Mouse (Mus musculus) ES-E14 (cell line): ENCODE measurements at regions not wholly inside any gene's neighbourhood (a gene's known extent, or its start where the extent isn't known, plus 50 kb on each side); places are given as distances from the start of the nearest gene placed in this dataset.

ENCODE experiments used
- DNase-seq: peaks from one replicate; pipeline ENCODE4 v3.0.0-alpha.2; 2013; ENCODE audit warnings: low read depth, low spot score
- H3K27ac ChIP-seq: 2 replicates; pipeline ENCODE4 v1.5.1; 2012; ENCODE audit warnings: low read depth, mild to moderate bottlenecking, low read length, moderate library complexity, mixed read lengths; ENCODE audit not compliant: poor library complexity, insufficient read depth, severe bottlenecking
- H3K36me3 ChIP-seq: 2 replicates; pipeline ENCODE4 v1.6.1; 2012; ENCODE audit warnings: mild to moderate bottlenecking, low read length, moderate library complexity, mixed read lengths; ENCODE audit not compliant: control insufficient read depth, poor library complexity, insufficient read depth, severe bottlenecking
- H3K4me1 ChIP-seq, 2 experiments: fragments of 150-350 bp in 1 of 2; sonication (generic) in 1 of 2; 2 replicates each; pipeline ENCODE4 v1.6.1; 2012; ENCODE audit warnings: low read length in 2 of 2, mild to moderate bottlenecking in 1 of 2, mixed read lengths in 1 of 2; ENCODE audit not compliant: control insufficient read depth in 2 of 2, insufficient read depth in 2 of 2, poor library complexity in 1 of 2
- H3K4me3 ChIP-seq, 2 experiments: fragments of 150-350 bp in 1 of 2; sonication (generic) in 1 of 2; 2 replicates each; pipeline ENCODE4 v1.5.1; 2012; ENCODE audit warnings: low read length in 2 of 2, low read depth in 1 of 2, mild to moderate bottlenecking in 1 of 2, mixed read lengths in 1 of 2; ENCODE audit not compliant: insufficient read depth in 1 of 2, poor library complexity in 1 of 2, severe bottlenecking in 1 of 2
- H3K9ac ChIP-seq: 2 replicates; pipeline ENCODE4 v1.6.1; 2012; ENCODE audit warnings: low read depth, mild to moderate bottlenecking, low read length, mixed read lengths; ENCODE audit not compliant: poor library complexity, insufficient read depth, severe bottlenecking
- H3K9me3 ChIP-seq: fragments of 150-350 bp; sonication (generic); 2 replicates; pipeline ENCODE4 v1.6.1; 2012; ENCODE audit warnings: low read depth, mild to moderate bottlenecking, low read length; ENCODE audit not compliant: control insufficient read depth, insufficient read depth
- CHD2 ChIP-seq: IDR thresholded peaks from 2 replicates; pipeline ENCODE4 v1.6.1; 2014; ENCODE audit warnings: mild to moderate bottlenecking, low read depth, low read length, inconsistent platforms
- HCFC1 ChIP-seq: IDR thresholded peaks from 2 replicates; pipeline ENCODE4 v1.6.1; 2012; ENCODE audit warnings: low read length, inconsistent platforms, borderline replicate concordance; ENCODE audit not compliant: insufficient read depth
- MAFK ChIP-seq: IDR thresholded peaks from 2 replicates; pipeline ENCODE4 v1.6.1; 2014; ENCODE audit warnings: mild to moderate bottlenecking, low read depth, low read length, inconsistent platforms; ENCODE audit not compliant: insufficient read depth
- ZC3H11A ChIP-seq: IDR thresholded peaks from 2 replicates; pipeline ENCODE4 v1.6.1; 2012; ENCODE audit warnings: low read depth, mild to moderate bottlenecking, inconsistent platforms, low read length, borderline replicate concordance
- ZNF384 ChIP-seq: IDR thresholded peaks from 2 replicates; pipeline ENCODE4 v1.6.1; 2012; ENCODE audit warnings: low read depth, low read length, inconsistent platforms
- in situ Hi-C, 2 experiments: fragments of 600-800 bp; cut with MboI; formaldehyde crosslinking; loops; one replicate each; pipeline ENCODE4 v1.15.1; 2025; ENCODE audit warnings: low sequenced_read_pairs in 2 of 2, inconsistent platforms in 1 of 2; ENCODE audit not compliant: unreplicated experiment in 2 of 2

DNA sequence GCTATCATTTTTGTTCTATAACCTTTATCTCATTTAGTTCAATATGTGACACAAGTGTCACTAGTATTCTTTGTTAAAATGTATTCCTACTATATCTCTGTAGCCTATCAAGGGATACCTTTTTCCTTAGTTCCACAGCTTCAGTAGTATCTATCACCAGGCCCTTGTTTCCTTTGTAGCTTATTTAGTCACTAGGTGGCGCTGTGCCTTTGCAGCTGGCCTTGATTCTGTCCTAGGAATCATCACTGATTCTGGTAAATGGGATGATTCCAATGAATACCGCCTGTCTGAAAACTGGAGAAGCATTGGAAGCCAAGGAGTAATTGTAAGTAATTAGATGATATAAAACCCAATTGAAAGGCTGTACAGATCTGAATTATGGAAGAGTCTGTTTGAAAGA, 139.3 kb downstream of the Dcaf12l2 start:
- peak; percentile 33 for DNase-seq
- Histone ChIP-seq H3K4me3 (no peak overlapping the region), H3K27ac (no peak overlapping the region), H3K36me3 (no peaks in the 10 kb centered on the region), H3K9me3 (no peaks in the 10 kb centered on the region), H3K9ac (no peak overlapping the region), H3K4me1 (no peaks in the 10 kb centered on the region)
- in situ Hi-C loops: no loop called here
- TF ChIP-seq MAFK: no peak
- no peak for TF ChIP-seq ZC3H11A
- no peak for TF ChIP-seq HCFC1
- TF ChIP-seq ZNF384: no peak
- no peak for TF ChIP-seq CHD2
